Mouse (Mus musculus): ENCODE data around the gene Zfp330. TPM values are rescaled to one million over a fixed set of nuclear protein-coding genes. Genes with fewer than 3 reads are reported as not detected.

Gene Zfp330
- polyA plus RNA-seq, 1 experiment: 2.3 TPM

DNA sequence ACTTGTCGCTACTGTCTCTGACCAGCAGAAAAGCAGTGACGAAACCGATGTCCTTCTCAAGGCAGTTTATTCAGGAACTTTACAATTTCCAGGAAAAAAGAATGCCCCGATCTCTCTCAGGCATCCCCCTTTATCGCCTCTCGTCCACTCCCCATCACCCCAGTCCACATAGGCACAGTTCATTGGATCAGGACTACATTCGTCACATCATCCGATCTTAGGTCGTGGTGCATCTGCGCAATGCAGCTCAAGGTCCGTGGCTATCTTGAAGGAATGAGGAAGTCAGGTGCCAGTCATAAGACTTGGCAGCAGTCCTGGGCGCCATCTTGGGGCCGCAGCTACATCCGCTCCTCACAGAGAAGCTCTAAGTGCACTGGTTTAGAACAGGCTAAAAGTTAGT lies 19.0 kb downstream of the Zfp330 start:
- WGBS: 90% methylated on average over 14 of the region's 14 CpGs
- TF ChIP-seq POLR2A (IDR thresholded peaks at IDR 0.05; ENCODE audit: low read depth, low read length): no peak
- no peak for TF ChIP-seq CTCF (IDR thresholded peaks at IDR 0.05; ENCODE audit: extremely low read depth, insufficient read length, insufficient replicate concordance, low read depth, low read length)
- H3K27me3 ChIP-seq (ENCODE audit: control insufficient read depth, insufficient read depth, low read length): no peaks in the 10 kb centered on the region
- no peaks in the 10 kb centered on the region for H3K36me3 ChIP-seq (ENCODE audit: control insufficient read depth, insufficient read depth, low read length)
- H3K27ac ChIP-seq (ENCODE audit: insufficient read depth, low read depth, low read length): no peak overlapping the region
- no peak overlapping the region for H3K4me3 ChIP-seq (ENCODE audit: low read depth, low read length)
- no peaks in the 10 kb centered on the region for H3K4me1 ChIP-seq (ENCODE audit: control insufficient read depth, insufficient read depth, insufficient read length, low read length)

DNA sequence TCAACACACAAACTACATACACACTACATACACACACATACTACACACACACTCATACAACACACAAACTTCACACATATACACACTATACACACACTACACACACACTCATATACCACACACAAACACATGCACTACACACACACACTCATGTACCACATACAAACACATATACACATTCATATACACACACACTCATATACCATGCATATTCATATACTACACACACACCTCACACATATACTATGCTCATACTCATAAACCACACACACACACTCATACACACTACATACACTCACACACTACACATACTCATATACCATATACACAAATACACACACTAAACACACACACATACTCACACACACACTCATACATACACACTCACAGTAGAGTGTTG lies 27.3 kb downstream of the Zfp330 start:
- Histone ChIP-seq H3K27ac (ENCODE audit: insufficient read depth, low read depth, low read length) (no peak overlapping the region), H3K27me3 (ENCODE audit: control insufficient read depth, insufficient read depth, low read length) (no peaks in the 10 kb centered on the region), H3K36me3 (ENCODE audit: control insufficient read depth, insufficient read depth, low read length) (no peaks in the 10 kb centered on the region), H3K4me3 (ENCODE audit: low read depth, low read length) (no peak overlapping the region), H3K4me1 (ENCODE audit: control insufficient read depth, insufficient read depth, insufficient read length, low read length) (no peaks in the 10 kb centered on the region)
- TF ChIP-seq POLR2A (IDR thresholded peaks at IDR 0.05; ENCODE audit: low read depth, low read length) (no peak), CTCF (IDR thresholded peaks at IDR 0.05; ENCODE audit: extremely low read depth, insufficient read length, insufficient replicate concordance, low read depth, low read length) (no peak)

DNA sequence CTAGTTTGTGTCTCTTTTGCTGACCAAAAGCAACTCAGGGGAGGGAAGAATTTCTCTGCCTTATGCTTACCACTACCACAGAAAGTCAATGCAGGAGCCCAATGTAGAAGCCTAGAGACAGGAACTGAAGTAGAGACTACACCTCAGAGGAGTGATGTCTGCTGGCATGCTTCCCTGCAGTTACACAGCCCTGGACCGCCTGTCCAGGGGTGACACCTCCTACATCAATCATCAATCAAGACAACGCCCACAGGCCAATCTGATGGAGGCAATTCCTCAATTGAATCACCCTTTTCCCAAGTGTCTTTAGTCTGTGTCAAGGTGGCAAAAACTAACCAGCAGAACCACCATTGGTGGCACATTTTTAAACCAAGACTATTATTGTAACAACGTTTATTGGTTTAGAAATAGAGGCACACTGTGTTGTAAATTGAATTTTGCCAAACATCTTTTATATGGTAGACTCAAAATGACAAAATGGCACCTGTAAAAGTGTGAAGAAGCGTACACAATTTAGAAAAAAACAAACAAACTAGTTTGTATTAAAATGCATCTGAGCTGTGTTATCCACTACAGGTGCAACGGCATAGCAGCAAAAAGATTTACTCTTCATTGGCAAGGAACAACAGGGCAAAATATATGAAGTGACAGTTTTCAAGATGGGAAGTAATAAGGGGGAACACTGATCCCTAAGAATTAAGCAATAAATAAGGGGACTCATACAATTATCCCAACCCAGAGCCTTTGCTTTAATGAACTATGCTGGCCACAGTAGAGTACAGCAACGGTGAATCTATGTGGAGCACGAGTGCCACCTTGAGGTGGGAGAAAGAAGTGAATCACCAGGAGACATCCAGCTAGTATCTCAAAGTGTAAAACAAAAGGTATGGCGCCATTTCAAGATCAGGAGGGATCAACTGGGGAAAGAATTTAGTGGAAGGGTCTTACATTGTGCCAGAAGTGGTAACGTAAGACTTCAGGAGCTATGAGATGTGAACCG lies 29.8 kb downstream of the Zfp330 start:
- Histone ChIP-seq H3K4me1 (ENCODE audit: control insufficient read depth, insufficient read depth, insufficient read length, low read length) (no peaks in the 10 kb centered on the region), H3K4me3 (ENCODE audit: low read depth, low read length) (no peak overlapping the region), H3K36me3 (ENCODE audit: control insufficient read depth, insufficient read depth, low read length) (no peaks in the 10 kb centered on the region), H3K27ac (ENCODE audit: insufficient read depth, low read depth, low read length) (no peak overlapping the region), H3K27me3 (ENCODE audit: control insufficient read depth, insufficient read depth, low read length) (no peaks in the 10 kb centered on the region)
- 43% methylated on average over 10 of the region's 10 CpGs for WGBS
- TF ChIP-seq CTCF (IDR thresholded peaks at IDR 0.05; ENCODE audit: extremely low read depth, insufficient read length, insufficient replicate concordance, low read depth, low read length): no peak
- TF ChIP-seq POLR2A (IDR thresholded peaks at IDR 0.05; ENCODE audit: low read depth, low read length): no peak

Other genes with a start within 250 kb of the Zfp330 start
- 0.27 and 0.32 TPM in 2 replicates for gene Rnf150, start 89.2 kb upstream of the Zfp330 start, polyA plus RNA-seq (2012; rRNA removed)

Data from small intestine, adult 2 months (tissue).